Mouse (Mus musculus) adrenal gland, adult 2 months (tissue): ENCODE results near the gene Foxp1. TPM values are rescaled to one million over a fixed set of nuclear protein-coding genes. Genes with fewer than 3 reads are reported as not detected.

Source experiments
- DNase-seq: peaks from one replicate; pipeline ENCODE4 v3.0.0; 2021
- polyA plus RNA-seq: library from polyadenylated mRNA; depleted of rRNA; stranded (reverse); fragments of >200 nt; gene quantifications from 2 replicates; pipeline ENCODE4 v1.2.3, GENCODE M21; 2012
- total RNA-seq, 2 experiments: library from RNA; stranded (reverse); gene quantifications; 2 replicates each; pipeline ENCODE4 v1.2.3; 2021

Foxp1 gene
- total and polyA plus RNA-seq, 3 experiments: 38.7 to 44.1 (median 41.4) TPM

DNA sequence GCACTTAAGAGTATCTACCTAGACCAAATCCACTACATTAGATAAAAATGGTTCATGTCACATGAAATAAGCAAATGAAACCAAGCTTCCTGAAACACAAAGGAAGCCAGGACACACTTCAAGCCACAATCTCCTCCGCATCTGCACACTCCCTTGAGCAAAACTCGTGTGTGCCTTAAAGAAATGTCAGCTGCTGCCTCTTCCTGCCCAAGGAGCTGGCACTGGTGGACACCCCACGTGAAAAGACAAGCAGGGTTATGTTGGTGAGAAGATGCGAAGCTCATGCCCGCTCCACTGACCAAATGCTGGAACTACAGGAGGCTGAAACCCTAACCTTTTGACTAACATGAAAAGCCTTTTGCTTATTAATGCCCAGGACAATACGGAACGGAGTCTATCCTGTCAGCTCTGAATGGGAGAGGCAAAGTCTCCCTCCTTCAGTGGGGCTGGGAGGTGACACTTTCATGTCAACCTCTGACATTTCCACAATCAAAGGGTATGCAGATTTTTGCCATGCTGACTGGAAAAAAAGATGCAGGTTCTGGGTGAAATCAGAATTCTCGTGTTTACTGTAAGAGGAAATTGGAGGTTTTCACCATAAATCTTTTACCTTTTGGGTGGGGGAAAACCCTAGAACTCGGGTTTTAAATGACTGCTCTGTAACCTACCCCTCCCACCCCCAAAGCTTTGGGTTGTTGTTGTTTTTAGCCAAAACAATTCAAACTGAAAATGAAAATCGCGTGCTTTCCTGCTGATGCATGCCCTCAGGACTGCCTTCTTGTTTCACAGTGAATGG lies 261.4 kb downstream of the Foxp1 start:
- DNase-seq: no peak

DNA sequence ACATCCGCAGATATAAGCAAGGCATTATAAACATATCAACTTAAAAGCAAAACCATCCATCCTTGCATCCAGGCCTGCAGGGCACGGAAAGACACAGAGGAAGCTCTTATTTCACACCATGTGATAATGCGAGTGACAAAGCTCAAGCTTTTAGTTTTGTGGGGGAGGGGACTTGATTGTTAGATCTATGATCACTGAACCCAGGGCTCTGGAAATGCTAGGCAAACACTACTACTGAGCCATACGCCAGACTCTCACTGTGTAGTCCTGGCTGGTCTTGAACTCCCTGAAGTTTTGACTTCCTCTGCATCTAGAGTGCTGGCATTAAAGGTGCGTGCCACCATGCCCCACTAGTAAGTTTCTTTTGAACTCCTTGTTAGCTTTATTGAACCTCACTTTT lies 264.2 kb downstream of the Foxp1 start:
- no peak for DNase-seq

DNA sequence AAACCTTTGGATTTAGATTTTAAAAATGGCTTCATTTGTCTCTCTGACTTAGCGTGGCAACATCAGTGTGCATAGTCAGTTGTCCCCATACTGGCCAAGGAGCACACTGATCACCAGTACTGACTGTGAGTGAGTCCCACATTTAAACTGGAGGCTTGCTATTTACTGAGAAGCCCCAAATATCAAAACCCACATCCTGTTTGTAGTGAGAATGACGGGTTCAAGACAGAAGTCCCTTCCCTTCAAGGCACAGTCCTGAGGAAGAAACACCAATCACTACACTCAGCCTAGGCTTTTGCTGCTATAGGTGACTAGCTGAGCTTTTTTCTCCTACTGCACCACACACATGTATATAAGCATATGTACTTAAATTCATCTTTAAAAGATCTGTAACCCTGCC lies 264.8 kb downstream of the Foxp1 start:
- no peak for DNase-seq

DNA sequence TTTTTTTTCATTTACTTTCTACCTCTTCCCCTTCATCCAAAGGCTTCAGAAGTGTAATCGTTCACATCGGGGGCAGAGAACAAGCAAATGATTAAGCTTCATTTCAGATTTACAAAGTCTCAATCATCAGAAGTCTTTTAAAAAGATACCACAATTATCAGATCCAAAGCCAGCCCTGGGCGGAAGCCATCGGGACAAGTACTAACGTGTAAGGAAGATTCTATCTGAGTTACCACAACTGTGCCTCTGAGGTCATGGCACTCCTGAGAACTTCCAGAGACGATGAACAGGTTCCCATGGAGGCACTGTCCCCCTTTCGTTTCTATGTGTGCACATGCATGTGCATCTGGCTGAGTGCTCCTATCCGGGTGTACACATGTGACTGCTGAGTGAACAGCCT lies 269.2 kb downstream of the Foxp1 start:
- DNase-seq: no peak

DNA sequence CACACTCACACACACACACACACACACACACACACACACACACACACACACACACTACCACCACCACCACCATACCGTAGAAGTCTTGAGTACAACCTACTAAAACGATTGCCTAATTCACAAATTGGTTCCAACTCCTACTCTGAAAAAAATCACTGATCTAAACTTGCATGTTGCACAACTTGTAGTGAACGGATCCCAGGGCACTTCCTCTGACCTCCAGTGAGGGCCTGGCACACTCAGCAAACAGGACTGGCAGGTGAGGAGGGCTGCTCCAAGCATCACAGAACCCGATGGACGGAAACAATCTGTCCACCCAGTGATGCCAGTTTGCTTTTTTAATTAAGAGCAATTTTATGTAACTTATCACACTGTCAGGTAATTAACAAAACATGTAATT lies 269.7 kb downstream of the Foxp1 start:
- peak; percentile 19 for DNase-seq

DNA sequence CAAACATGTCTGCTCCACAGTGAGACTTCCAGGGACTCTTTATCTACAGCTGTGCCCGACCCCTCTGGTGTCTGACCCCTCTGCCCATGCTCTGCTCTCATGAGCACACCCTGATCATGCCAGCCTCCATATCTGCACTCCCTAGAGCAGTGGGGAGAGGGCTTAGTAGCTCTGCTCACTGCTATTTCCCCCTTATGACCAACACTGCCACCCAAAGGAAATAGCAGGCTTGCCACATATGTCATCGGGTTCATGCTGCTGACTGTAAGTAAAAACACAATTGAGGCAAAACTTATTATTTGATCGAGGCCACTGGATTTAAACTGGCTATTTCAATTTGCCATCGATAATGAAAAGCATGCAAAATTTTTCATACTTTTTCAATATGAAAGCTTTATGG lies 270.6 kb downstream of the Foxp1 start:
- no peak for DNase-seq

DNA sequence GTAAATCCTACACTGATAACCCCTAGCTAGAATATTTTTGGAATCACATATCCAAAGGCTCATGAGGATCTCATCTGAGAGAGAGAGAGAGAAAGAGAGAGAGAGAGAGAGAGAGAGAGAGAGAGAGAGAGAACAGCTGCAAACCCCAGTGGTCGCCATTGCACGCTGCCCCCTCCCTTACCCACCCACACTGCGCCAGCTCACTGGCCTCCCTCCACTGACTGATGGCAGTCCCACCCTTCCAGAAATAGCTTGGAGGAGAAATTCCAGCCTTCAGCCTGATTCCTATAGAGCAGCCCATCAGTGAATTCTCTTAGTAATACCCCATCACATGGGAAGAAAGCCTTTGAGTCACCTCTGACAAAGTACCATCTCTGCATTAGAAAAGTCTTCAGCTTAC lies 271.3 kb downstream of the Foxp1 start:
- DNase-seq: no peak

DNA sequence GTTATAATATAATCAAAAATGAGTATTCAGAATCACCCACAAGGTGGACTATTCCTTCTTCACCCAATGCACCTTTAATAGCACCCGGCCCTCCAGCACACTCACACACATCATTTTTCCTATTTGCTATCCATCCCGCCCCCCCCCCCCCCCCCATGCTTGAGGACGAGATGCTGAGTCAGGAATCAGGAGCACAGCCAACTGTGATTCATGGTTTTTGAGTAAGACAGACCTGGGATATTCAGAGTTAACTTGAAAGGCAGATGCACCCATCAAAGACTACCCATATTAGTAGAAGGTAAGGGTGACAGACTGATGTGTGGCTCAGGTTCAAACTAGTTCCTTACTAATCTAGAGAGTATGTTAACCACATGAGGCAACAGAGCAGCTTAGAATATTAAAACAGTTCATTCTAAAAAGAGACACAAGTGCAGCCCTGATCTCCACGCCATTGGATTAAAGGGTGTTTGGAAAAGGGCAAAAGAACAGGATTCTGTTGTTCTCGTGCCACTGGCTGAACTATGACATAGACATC lies 273.0 kb downstream of the Foxp1 start:
- DNase-seq: no peak

DNA sequence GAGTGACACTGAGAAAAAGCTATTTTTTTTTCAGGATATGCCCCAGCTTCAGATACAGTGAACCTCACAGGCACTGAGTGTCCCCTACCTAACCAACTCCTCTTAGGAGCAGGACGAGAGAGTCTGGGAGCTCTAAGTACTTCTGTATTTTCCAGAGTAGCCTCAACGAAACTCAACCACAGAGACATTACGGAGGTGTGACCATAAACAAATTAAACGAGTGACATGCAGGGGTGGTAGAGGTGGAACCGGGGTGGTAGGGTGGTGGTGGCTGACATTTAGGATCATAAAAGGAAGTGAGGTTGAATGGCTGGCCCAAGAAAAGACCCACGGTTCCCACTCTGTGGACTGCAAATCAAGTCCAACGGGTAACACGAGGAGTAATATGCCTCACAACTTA lies 274.1 kb downstream of the Foxp1 start:
- no peak for DNase-seq

DNA sequence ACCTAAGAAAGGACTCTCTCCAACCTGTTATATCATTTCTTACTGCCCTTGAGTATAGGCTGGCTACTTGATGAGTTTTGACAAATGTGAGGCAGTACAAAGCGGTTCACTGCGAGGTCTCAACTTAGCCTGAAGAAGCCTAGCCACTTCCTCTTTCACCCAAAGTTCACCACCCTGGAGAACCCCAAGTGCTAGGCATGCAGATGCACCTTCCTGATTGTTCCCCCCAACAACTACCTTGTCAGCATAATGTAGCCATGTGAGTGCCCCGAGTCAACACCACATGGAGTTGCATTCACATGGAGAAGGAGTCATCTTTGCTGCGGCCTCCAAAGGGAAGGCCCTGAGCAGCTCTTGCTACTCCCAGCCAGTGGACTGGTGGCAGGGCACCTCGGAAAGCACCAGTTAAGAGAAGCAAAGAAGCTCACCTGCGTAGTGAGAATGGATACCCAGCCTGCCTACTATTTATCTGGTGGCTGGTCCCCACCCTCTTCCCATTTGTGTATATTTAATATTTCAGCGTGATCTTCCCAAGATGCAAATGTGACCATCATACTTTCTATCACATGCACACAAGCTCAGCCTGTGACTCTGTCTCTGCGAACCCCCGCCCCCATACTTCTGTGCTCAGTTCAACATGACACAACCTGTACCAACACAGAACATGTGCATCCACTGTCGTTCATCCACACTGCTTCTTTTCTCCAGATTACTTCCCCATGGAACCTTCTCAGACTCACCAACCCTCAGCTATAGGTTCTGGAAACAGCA lies 280.7 kb downstream of the Foxp1 start:
- no peak for DNase-seq

DNA sequence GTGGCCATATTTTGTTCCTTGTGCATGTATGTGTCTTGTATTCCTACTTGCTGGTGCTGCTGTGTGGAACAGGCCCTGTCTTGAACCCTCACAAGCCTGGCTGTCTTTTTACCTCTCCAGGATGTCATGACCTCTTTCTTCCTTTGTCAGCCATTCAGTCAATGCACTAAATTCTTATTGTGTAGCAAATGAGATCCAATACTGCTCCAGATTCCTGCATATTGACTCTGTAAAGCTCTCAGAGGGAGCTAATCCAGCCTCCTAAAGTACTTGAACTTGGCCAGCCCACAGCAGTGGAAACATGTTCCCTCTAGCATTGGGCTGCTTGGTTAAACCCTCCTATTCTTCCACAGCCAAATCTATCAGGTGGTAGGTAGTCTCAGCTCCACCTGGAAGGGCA lies 281.8 kb downstream of the Foxp1 start:
- DNase-seq: no peak

DNA sequence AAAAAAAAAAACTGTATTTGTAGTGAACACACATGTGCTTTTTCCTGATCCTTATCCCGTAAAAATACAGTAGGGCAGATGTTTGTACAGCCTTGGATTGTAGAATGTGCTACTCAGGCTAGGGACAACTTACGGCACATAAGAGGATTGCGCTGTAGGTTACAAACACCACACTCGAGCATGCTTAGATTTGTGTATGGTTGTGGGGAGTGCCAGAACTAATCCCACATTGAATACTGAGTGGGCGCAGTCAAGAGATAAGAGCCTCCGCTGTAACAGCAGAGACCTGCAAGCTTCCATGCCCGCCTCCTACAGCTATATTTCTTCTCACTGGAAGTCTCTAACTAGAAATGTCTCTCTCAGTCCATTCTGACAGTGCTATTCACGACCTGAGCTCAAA lies 286.9 kb downstream of the Foxp1 start:
- DNase-seq: no peak

DNA sequence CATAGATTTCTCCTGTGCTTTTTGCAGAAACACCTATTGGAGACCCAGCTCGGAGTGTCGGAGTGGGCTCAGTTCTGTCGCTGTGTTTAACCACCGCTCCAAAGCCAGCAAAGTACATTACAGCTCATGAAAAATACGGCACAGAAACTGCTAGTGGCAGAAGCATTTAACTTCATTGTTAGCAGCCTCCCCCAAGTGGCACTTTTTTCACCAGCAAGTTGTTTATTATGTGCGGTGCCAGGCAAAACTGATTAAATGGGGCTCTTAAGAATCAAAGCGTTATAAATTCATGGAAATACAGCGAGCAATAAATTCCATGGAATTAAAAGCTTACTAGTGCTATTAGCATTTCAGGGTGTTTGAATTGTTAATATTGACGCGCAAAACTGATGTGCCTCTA lies 289.1 kb downstream of the Foxp1 start:
- DNase-seq: no peak

DNA sequence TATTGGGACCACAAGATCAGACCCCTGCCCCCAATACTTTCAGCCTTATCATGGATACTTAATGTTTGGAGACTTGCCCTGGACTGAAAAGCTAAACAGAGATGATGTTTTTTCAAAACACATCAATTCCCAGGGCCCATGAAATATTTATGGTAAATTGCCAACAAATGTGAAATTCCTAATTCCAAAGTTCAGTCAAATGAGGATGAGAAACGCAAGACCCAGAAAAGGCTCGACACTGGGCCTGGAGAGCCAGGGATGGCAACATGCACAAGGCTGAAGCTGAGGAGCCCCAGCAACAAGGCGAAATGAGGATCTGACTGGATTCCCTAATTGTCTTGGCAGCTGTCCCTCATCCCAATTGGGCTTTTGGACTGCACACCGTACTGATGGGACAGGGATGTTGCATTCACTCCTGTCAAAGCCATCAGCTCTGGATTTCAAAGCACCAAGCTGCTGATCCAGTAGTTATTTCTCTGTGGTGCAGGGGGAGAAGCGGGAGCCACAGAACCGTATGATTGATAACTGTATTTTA lies 294.1 kb downstream of the Foxp1 start:
- DNase-seq: no peak

DNA sequence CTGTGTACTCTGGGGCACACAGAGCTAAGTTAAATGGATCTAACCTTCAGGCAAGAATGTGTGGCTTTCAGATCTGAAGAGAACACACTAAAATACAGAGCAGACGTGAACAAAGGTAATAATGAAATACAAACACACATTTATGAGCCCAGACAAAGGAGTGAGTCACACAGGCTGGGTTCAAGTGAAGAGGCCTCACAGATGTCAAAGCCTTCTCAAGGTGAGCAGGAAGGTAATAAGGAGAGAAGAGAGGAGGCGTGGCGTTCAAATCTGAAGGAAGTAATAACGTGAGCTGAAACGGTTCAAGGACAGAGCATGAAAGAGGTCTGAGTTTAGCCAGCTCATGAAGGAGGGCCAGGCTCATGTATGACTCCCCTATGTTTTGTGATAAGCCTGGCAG lies 301.4 kb downstream of the Foxp1 start:
- DNase-seq: no peak

DNA sequence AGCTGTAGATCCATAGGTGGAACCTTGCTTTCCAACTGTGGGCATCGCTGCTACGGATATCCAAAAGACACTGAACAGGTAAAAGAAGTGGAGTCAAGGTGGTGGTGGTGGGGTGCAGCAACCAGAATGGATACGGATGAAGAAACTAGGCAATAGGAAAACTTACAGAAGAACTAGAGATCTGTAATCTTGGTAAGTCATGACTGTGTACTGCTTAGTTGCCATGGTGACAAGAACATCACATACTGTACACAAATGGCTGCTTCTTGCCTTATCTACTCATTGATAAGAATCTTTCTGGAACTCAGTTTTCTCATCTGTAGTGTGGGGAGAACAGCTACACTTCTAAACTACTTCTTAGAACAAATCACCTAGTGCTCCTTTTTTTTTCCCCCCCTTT lies 302.0 kb downstream of the Foxp1 start:
- no peak for DNase-seq

DNA sequence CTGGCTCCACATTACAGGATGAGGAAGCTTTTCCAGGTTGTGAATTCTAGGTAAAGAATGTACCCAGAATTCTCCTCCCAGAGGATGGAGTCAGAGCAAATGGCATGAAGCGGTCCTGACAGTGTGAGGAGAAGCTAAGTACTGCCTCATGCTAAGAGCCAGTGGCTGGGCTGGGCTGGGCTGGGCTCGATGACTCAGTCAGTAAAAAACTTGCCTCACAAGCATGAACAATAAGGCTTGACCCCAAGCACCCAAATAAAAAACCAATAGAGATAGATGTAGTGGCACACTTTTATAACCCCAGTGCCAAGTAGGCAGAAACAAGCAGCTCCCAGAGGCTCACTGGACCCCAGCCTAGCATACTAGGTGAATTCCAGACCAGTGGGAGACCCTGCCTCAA lies 304.7 kb downstream of the Foxp1 start:
- no peak for DNase-seq

DNA sequence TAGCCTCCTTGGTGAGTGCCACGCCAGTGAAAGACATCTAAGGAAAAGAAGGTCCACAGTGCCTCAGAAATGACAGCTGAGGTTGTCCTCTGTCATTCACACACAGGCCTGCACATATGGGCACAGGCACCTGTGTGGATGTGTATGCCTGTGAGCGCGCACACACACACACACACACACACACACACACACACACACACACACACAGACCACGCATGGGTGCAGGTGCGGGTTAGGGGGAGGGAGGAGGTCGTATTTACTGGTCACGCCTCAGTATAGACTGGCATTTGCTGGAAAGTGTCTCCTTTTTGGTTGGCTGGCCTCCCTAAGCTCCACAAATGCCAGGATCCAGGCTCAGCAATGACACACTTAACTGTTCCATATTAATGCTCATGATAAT lies 305.4 kb downstream of the Foxp1 start:
- DNase-seq: no peak

DNA sequence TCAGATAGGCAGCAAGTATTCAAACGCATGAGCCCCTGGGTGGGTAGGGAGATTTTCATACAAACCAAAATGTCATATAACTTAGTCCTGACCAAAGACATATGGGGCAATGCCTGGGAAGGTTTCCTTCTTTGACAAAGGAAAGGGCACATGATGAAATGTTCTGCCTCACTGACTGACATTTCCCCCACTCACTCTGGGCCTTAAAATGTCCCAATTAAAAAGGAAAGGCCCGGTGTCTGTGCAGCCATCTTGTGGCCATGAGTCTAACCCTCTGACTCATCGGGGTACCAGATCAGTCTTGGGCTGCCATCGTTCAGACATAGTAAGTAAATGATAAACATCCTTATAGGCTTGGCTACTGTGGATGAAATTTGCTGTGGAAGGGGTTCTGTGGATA lies 310.1 kb downstream of the Foxp1 start:
- DNase-seq: no peak

DNA sequence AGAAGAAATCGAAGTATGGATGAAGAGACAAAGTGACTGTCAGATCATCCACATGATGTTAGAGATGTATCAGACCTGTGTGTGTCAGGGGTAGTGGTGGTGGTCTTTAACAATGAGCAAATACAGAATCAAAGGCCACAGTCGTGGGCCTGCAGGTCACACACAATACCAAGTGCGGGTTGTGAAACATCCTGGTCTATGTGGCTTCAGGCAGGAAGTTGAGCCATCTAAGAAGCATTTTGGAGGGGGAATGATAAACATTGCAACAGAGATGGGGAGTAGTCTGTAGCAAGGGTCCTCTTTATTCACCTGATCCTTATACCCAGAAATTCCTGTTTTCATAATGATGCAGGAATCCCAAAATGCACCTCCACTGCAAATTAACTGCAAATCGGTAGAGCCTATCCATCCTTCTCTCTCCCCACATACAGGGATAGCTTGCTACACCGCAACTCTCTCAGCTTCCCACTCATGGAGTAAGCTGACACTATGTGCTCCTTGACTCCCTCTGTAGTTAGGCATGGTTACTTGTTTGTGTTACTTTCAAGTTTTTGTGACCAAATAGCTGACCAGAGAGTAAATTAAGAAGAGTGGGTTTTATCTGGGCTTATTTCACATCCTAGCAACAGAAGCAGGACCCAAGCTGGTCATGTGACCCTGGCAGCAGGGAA lies 310.7 kb downstream of the Foxp1 start:
- no peak for DNase-seq

DNA sequence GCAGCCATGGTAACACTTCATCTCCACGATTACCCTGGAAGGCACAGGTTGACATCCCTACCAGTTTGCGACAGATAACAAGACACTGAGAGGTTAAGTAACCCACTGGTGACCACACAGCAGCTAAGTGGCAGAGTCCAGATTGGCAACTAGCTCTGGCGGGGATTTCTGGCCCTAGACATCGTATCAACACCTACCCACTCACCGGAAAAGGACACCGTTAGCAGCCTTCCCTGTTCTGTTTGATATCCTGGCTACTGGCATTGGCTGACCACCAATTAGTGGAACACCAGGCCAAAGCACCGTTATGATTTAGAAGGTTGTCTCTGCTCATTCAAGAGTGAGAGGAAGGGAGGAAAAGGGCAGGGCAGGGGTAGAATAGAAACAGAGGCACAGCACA lies 312.4 kb downstream of the Foxp1 start:
- no peak for DNase-seq

DNA sequence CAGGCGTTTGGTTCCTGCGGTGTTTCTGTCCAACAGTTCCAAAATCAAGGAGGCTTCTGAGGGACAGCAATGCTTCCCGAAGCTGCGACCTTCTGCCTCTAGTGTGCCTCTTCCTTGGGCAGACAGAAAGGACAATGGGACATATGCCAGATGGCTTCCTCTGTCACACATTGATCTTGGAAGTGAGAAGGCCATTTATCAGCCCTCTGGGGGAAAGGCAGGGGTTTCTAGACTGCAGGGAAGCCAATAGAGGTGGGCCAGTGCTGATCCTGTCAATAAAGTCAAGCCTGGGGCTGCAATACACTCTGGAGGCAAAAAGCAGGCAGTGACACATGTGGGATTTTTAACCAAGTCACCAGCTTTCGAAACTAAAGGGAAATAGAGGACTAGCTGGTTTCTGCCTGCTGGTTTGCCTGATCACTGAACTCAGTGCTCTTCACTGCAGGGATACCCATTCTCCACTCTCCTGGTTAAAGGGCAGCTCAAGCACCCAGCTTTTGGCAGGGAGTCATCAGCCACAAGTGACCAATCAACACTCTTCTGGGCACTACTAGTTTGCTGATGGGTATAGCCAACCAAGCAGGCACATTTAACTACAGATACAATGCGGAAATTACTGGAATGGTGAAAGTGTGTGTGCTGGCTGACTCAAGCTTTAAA lies 315.2 kb downstream of the Foxp1 start:
- no peak for DNase-seq
